Mouse (Mus musculus): ENCODE measurements around the gene Mrps16. TPM values are rescaled to one million over a fixed set of nuclear protein-coding genes. Genes with fewer than 3 reads are reported as not detected.

Mrps16 gene
- polyA plus RNA-seq (2017; shearing (Covaris generic)), result 39.7 TPM

GRCm38 (mm10) chr14:20393205-20393913 is at the start of gene Mrps16:
Gene Mrps16 (minus strand): TSS chr14:20393634.

GRCm38 (mm10) chr14:20388441-20389129 is 4.8 kb downstream of the Mrps16 start, which contains the start of gene Dnajc9:
Gene Dnajc9 (minus strand): TSS chr14:20388910.

GRCm38 (mm10) chr14:20347991-20348541 is 45.4 kb downstream of the Mrps16 start, which contains the start of the genes Ecd and Fam149b:
Gene Ecd (minus strand): TSS chr14:20348121.
Gene Fam149b (plus strand): TSS chr14:20348162.

Other genes starting within 250 kb of the Mrps16 start
- 0.24 TPM for gene Kcnk5, start 211.8 kb downstream of the Mrps16 start, polyA plus RNA-seq (2017; shearing (Covaris generic))
- gene Kcnk16, start 124.4 kb downstream of the Mrps16 start, polyA plus RNA-seq (2017; shearing (Covaris generic)), result not detected
- 15.9 TPM for gene Nudt13, start 98.9 kb downstream of the Mrps16 start, polyA plus RNA-seq (2017; shearing (Covaris generic))
- 47.5 TPM for gene Ecd, start 45.5 kb downstream of the Mrps16 start, polyA plus RNA-seq (2017; shearing (Covaris generic))
- 57.2 TPM for gene Fam149b, start 45.5 kb downstream of the Mrps16 start, polyA plus RNA-seq (2017; shearing (Covaris generic))
- 139 TPM for gene Dnajc9, start 4.7 kb downstream of the Mrps16 start, polyA plus RNA-seq (2017; shearing (Covaris generic))
- not detected for gene Cfap70, start 58.6 kb upstream of the Mrps16 start, polyA plus RNA-seq (2017; shearing (Covaris generic))
- gene Anxa7, start 86.5 kb upstream of the Mrps16 start, polyA plus RNA-seq (2017; shearing (Covaris generic)), result 35.0 TPM
- 0.88 TPM for gene Mss51, start 103.3 kb upstream of the Mrps16 start, polyA plus RNA-seq (2017; shearing (Covaris generic))
- gene Ppp3cb, start 152.9 kb upstream of the Mrps16 start, polyA plus RNA-seq (2017; shearing (Covaris generic)), result 26.4 TPM
- 1.7 TPM for gene Usp54, start 247.4 kb upstream of the Mrps16 start, polyA plus RNA-seq (2017; shearing (Covaris generic))